Mouse (Mus musculus) natural killer cell, adult 2 months (primary cell): ENCODE measurements around the gene Cmtm2b.
"Not testable (repeated sequence)": the region's sequence is repeated elsewhere in the genome, so short reads cannot be mapped to it uniquely, and the experiment has no call there.

Experiments used
- DNase-seq, 2 experiments: peaks; one replicate each; pipeline ENCODE4 v3.0.0; 2022; ENCODE audit warnings: low spot score in 2 of 2

Gene Cmtm2b

DNA sequence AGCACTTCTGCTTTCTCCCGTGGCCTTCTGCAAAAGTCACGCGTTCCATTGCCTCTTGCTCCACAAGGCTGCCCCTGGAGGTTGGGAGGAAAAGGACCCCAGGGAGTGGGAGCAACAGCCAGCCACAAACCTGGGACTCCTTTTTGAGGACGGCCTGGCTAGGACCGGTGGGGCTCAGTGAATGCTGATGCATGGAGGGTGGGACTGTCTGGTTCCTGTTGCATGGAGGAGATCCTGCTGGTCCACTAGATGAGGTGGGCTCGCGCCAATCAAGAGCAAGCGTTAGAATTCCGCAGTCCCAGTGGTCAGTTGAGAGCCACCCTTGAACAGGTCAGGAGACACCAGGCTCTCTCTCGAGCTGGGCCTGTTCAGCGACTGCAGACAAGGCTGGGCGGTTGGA is at the start of gene Cmtm2b:
TSS of gene Cmtm2b (plus strand) at position 301 of the 400 bp plus-strand sequence.
- not testable (repeated sequence) for DNase-seq

- DNase-seq = not testable (repeated sequence)
Measured at GRCm38 (mm10) chr8:104293081-104293480, 28.9 kb upstream of the Cmtm2b start, which contains the start of gene Cmtm2a. Gene Cmtm2a, minus strand, starts transcription at chr8:104293181.

- no peak for DNase-seq
Measured at GRCm38 (mm10) chr8:104294396-104294795, 27.6 kb upstream of the Cmtm2b start.

DNA sequence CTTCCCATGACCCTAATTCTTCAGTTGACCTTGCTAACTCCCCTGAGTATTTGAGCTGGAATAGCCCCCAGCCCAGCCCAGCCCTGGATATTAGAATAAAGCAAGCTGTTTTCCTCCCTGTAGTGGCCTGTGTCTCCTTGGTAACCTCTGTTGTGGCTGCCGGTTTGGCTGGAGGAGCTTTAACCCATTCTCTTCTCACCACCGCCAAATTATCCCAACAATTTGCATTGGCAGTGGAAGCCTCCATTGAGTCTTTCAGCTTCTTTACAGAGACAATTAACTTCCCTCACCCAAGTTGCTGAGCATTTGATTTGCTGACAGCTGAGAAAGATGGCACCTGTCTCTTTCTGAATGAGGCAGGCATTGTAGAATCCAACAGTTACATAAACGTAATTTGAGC is 20.5 kb upstream of the Cmtm2b start:
- DNase-seq = not testable (repeated sequence)

- not testable (repeated sequence) for DNase-seq
Measured at GRCm38 (mm10) chr8:104302536-104302935, 19.5 kb upstream of the Cmtm2b start.

GRCm38 (mm10) chr8:104304962-104305361 is 17.1 kb upstream of the Cmtm2b start:
- no peak for DNase-seq

DNA sequence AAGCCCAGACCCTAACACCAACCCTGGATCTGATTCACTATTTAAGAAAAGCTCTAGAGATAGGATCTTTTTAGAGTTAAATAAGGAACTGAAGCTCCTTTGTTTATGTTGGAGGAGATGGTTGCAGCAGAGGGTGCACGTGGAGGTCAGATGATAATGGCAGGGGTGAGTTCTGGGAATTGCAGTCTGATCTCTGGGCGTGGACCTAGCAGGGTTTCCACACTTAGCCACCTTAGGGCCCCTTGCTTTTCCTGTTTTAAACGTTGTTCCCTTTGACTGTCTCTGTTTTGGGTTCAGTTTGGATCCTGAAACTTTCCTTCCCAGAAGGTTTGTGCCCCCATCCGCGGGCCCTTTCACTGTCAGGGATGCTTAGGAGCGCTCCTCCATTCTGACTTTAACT is 13.7 kb upstream of the Cmtm2b start:
- DNase-seq = not testable (repeated sequence)

DNA sequence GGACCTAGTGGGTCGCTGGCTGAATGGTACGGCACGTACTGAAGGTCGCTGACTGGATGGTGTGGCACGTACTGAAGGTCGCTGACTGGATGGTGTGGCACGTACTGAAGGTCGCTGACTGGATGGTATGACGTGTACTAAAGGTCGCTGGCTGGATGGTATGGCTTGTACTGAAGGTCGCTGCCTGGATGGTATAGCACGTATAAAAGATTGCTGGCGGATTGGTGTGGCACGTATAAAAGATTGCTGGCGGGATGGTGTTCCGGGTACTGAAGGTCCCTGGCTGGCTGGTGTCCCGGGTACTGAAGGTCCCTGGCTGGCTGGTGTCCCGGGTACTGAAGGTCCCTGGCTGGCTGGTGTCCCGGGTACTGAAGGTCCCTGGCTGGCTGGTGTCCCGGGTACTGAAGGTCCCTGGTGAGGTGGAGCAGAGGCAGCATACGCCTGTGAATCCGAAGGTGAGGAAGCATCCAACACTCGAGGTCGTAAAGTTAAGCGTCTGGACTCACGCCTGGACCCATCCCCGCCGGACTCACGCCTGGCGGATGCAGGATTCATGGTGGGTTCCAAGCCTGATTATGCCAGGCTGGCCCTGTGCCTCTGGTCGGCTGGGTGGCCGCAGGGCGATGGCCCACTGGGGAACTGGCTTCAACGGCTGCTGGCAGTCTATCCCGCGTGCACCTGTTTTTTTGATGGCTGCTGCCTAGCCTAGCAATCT is 12.4 kb upstream of the Cmtm2b start, which contains the start of the genes Gm45711 and Cmtm1:
TSS of gene Gm45711 (minus strand) at position 641 of the 715 bp plus-strand sequence.
TSS of gene Cmtm1 (minus strand) at position 705 of the 715 bp plus-strand sequence.
- not testable (repeated sequence) for DNase-seq

DNA sequence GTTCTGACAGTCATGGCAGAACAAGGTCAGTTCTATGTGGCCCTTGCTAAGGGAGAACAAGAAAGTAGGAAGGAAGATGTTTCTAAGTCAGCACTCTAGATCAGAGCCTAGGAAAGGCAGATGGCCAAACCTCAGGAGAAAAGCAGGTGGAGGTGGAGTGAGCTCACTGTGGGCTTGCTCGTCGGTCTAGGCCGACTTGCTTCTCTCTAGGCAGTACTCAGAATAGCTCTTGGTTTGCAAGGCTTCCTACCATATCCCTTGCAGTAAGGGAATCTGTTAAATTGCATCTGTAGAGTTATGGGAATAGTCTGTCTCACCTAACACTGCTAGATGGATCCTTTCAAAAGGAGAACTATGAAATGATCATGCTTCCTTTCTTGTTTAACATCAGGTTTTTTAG is 10.0 kb upstream of the Cmtm2b start:
- DNase-seq = not testable (repeated sequence)

- DNase-seq = no peak
Measured at GRCm38 (mm10) chr8:104313311-104313710, 8.7 kb upstream of the Cmtm2b start.

DNA sequence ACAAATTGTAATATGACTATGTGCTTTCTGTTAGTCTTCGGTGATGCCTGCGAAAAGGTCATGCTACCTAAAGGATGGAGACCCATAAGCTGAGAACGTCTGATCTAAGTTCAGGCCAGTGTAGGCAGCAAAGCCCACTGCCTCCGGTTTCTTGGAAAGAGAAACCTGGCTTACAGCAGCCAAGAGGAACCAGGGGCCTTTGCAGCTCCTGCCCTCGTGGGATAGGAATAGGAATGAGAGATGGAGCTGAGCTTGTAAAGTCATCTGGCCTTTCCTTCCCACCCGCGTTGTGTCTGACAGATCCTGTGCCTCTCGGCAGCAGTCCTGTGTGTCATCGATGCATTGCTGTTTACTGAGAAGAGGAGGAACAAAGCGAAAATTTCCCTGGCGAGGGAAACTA is 763 bp upstream of the Cmtm2b start, which contains the start of gene Gm11020:
TSS of gene Gm11020 (plus strand) at position 301 of the 400 bp plus-strand sequence.
- DNase-seq = not testable (repeated sequence)

- DNase-seq = no peak
Measured at GRCm38 (mm10) chr8:104332665-104333631, 10.9 kb downstream of the Cmtm2b start.

DNA sequence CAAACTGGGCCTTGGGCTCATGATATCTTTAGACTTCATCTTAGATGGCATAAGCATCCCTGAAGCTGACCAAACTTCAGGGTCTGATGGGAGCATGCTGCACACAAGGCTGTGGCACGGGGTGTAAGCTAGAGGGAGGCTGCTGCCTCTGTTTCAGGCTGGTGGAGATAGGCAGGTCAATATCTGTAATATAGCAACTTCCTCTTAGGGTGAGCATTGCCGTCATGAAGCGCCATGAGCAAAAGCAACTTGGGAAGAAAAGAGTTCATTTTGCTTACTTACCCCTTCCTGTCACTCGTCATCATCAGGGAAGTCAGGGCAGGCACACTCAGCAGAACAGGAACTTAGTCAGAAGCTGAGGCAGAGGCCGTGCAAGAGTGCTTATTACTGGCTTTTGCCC is 11.8 kb downstream of the Cmtm2b start:
- no peak for DNase-seq

- DNase-seq = no peak
Measured at GRCm38 (mm10) chr8:104334196-104334595, 12.2 kb downstream of the Cmtm2b start.

GRCm38 (mm10) chr8:104336806-104337205 is 14.8 kb downstream of the Cmtm2b start:
- DNase-seq = no peak

DNA sequence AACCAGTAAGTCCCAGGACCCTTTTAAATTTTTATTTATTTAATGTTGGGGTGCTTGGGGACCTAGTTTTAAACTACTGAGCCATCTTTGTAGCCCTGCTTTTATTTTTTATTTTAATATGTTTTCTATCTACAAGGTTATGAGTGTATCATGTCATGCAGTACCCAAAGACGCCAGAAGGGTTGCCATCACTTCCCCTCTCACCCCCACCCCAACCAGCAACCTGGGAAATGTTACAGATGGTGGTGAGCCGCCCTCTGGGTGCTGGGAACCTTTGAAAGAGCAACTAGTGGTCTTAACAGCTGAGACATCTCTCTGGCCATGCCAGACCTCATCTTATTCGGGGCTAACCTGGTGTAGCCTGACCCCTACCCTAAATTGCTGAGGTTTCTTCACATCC is 15.9 kb downstream of the Cmtm2b start:
- peak in 1 of 2 experiments; percentile 15 for DNase-seq

DNA sequence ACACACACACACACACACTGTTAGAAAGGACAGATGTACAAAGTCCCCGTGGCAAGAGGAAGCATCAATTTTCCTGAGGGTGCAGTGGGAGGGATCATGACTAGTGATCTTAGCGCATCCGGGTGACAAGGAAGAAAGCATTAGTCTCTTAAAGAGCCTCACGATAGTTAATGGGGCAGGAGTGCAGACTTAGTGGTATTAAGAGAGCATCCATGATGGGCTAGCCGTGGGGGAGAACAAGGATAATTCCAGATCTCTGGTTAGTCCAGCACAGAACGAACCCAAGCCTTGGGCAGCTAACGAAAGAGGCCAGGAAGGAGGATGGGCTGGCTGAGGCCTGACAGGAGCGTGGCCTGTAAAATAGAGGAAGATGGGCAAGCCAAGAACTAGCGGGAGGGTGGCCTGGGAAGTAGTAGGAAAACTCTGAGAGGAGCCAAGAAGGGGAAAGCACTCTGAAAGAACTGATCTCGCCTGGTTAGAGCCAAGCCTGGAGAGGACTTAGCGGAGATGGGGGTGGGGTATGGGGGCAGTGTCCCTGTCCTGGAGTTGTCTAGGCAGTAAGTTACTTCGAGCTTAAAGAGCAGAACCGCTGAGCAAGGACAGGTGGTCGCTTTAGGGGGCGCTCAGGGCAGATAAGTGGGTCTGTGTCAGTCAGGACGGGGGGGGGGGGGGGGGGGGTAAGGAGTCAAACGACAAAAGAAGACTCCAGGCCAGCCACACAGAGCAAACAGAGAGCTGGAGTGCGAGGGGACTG is 17.4 kb downstream of the Cmtm2b start, which contains the start of gene Cmtm3:
TSS of gene Cmtm3 (plus strand) at position 182 of the 754 bp plus-strand sequence.
- no peak for DNase-seq

DNA sequence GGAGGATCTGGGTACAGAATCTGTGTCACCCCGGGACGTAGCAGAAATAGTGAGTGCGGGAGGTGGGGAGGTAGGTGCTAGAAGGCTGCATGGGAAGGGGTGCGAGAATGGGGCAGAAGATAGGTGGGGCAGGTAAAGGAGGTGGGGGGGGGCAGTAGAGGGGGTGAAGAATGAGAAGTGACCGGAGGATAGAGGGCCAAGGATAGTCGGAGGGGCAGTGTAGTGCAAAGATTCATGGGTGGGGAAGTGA is 17.9 kb downstream of the Cmtm2b start:
- DNase-seq = no peak

- DNase-seq = peak; percentile 68 to 81
Measured at GRCm38 (mm10) chr8:104340233-104341105, 18.4 kb downstream of the Cmtm2b start.

DNA sequence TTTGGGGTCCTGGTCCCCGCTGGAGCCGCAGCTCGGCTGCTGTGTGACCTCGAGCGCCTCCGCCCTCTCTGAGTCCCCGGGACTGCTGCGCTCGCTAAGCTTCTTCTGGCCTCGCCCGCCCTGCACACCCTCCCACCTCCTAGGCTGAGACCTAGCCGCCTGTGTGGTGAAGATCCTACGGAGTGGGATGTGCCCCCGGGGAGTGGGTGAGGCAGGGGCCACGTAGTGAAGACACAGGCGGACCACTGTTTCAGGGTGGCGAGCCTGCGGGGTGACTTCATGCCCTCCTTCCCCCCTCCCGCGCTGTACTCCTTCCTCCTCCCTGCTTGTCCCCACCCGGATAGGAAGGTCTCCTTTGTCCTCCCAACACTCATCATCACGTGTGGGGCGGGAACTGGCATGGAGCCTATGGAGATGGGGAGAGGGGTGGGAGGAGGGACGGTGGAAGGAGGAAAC is 19.1 kb downstream of the Cmtm2b start:
- DNase-seq = no peak

GRCm38 (mm10) chr8:104341678-104342077 is 19.6 kb downstream of the Cmtm2b start:
- no peak for DNase-seq
